Mouse (Mus musculus) intestine, embryonic 15.5 days (tissue): ENCODE results near the gene Mpdu1. TPM values are rescaled to one million over a fixed set of nuclear protein-coding genes. Genes with fewer than 3 reads are reported as not detected.

ENCODE experiments used
- ATAC-seq: fragments of 200-750 bp; cut with Nextera tagmentation; 2 replicates; pipeline ENCODE4 v1.8.0; 2017; ENCODE audit warnings: moderate TSS enrichment, moderate library complexity
- H3K27ac ChIP-seq: fragments of 300-500 bp; sonication (generic); 2 replicates; pipeline ENCODE4 v1.5.1; 2015; ENCODE audit warnings: mild to moderate bottlenecking, inconsistent platforms
- H3K27me3 ChIP-seq: fragments of 300-500 bp; sonication (generic); replicated peaks from 2 replicates; pipeline ENCODE4 v1.6.1; 2015; ENCODE audit warnings: inconsistent platforms
- H3K36me3 ChIP-seq: fragments of 300-500 bp; sonication (generic); 2 replicates; pipeline ENCODE4 v1.6.1; 2015; ENCODE audit warnings: inconsistent platforms
- H3K4me1 ChIP-seq: fragments of 300-500 bp; sonication (generic); replicated peaks from 2 replicates; pipeline ENCODE4 v1.6.1; 2015; ENCODE audit warnings: inconsistent platforms
- H3K4me2 ChIP-seq: fragments of 300-500 bp; sonication (generic); replicated peaks from 2 replicates; pipeline ENCODE4 v1.6.1; 2015; ENCODE audit warnings: mild to moderate bottlenecking, inconsistent platforms
- H3K4me3 ChIP-seq: fragments of 300-500 bp; sonication (generic); replicated peaks from 2 replicates; pipeline ENCODE4 v1.5.1; 2015; ENCODE audit warnings: inconsistent platforms
- H3K9ac ChIP-seq: fragments of 300-500 bp; sonication (generic); 2 replicates; pipeline ENCODE4 v1.6.1; 2015; ENCODE audit warnings: inconsistent platforms
- H3K9me3 ChIP-seq: fragments of 300-500 bp; sonication (generic); 2 replicates; pipeline ENCODE4 v1.6.1; 2016; ENCODE audit warnings: inconsistent platforms
- WGBS: fragments of 180-500 bp; shearing (Covaris S2); methylation state at CpG from one replicate; pipeline ENCODE4 v1.1.7; 2015; 5-methylcytosine and 5-hydroxymethylcytosine counted together
- microRNA counts: library from miRNA; unstranded; fragments of <30 nt; microRNA quantifications from one replicate; lab custom pipeline; 2016
- polyA plus RNA-seq: library from polyadenylated mRNA; unstranded; fragments of >200 nt; fragmentation: Nextera tagmentation; extraction: Ambion mirVana; gene quantifications from 2 replicates; pipeline ENCODE4 v1.2.1, GENCODE M21; 2015

The Mpdu1 gene
- polyA plus RNA-seq, 1 experiment from 2014 or later: 60.9 TPM

DNA sequence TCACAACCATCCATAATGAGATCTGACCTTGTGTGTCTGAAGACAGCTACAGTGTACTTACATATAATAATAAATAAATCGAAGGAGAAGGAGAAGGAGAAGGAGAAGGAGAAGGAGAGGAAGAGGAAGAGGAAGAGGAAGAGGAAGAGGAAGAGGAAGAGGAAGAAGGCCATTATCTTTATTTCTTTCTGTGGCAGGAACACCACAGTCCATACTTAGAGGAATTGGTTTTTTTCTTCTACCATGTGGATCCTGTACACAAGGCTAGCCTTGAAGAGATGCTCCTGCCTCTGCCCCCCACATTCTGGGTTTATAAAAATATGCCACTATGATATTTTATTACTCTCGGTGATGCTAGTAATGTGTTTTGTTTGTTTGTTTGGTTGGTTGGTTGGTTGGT is 55.6 kb downstream of the Mpdu1 start:
- 85% methylated on average over 2 of the region's 2 CpGs for WGBS
- Histone ChIP-seq H3K4me1 (peaks cover 25% of the 10 kb centered on the region; the same call in 1 of the 2 replicates), H3K36me3 (no peaks in the 10 kb centered on the region), H3K27me3 (peaks cover 15% of the 10 kb centered on the region), H3K4me3 (no peak overlapping the region), H3K27ac (no peak overlapping the region), H3K4me2 (no peak overlapping the region), H3K9me3 (no peaks in the 10 kb centered on the region), H3K9ac (no peak overlapping the region)
- no peak for ATAC-seq

MicroRNA genes within 50 kb of the gene (microRNA counts, 519-probe panel; counts per million panel counts)
- microRNA mmu-miR-1934 (lab: Ali Mortazavi, UCI) (97.1 counts per million, percentile 29 among the panel's probes with 10 or more counts), microRNA mmu-miR-467f (lab: Ali Mortazavi, UCI) (2,297 counts per million, percentile 59 among the panel's probes with 10 or more counts)

Other genes starting within 250 kb of the Mpdu1 start
- 23.7 and 24.3 TPM in 2 replicates for gene Kdm6b, start 249.0 kb downstream of the Mpdu1 start, polyA plus RNA-seq
- 0.77 and 0.87 TPM in 2 replicates for gene Dnah2, start 113.5 kb downstream of the Mpdu1 start, polyA plus RNA-seq
- 9.8 and 10.2 TPM in 2 replicates for gene Efnb3, start 102.4 kb downstream of the Mpdu1 start, polyA plus RNA-seq
- 25.1 and 25.6 TPM in 2 replicates for gene Wrap53, start 82.4 kb downstream of the Mpdu1 start, polyA plus RNA-seq
- gene Trp53, start 82.3 kb downstream of the Mpdu1 start, polyA plus RNA-seq: 140 and 143 TPM in 2 replicates
- 5.8 and 6.8 TPM in 2 replicates for gene Atp1b2, start 56.7 kb downstream of the Mpdu1 start, polyA plus RNA-seq
- 0.34 and 0.43 TPM in 2 replicates for gene Shbg, start 44.7 kb downstream of the Mpdu1 start, polyA plus RNA-seq
- gene Sat2, start 40.6 kb downstream of the Mpdu1 start, polyA plus RNA-seq: 14.1 and 16.7 TPM in 2 replicates
- 15.6 and 21.2 TPM in 2 replicates for gene Fxr2, start 29.7 kb downstream of the Mpdu1 start, polyA plus RNA-seq
- 0.20 TPM in 1 of 2 replicates, not detected in the other for gene Sox15, start 7.3 kb downstream of the Mpdu1 start, polyA plus RNA-seq
- gene Cd68, start 3.5 kb upstream of the Mpdu1 start, polyA plus RNA-seq: 13.3 and 14.2 TPM in 2 replicates
- gene Eif4a1, start 9.8 kb upstream of the Mpdu1 start, polyA plus RNA-seq: 517 and 559 TPM in 2 replicates
- gene Senp3, start 19.4 kb upstream of the Mpdu1 start, polyA plus RNA-seq: 62.1 and 63.9 TPM in 2 replicates
- gene Tnfsf13, start 23.1 kb upstream of the Mpdu1 start, polyA plus RNA-seq: 0.33 and 0.54 TPM in 2 replicates
- 6.6 and 7.0 TPM in 2 replicates for gene Tnfsf12, start 33.2 kb upstream of the Mpdu1 start, polyA plus RNA-seq
- gene Tnfsfm13, start 33.5 kb upstream of the Mpdu1 start, polyA plus RNA-seq: 2.6 and 3.1 TPM in 2 replicates
- gene Polr2a, start 96.0 kb upstream of the Mpdu1 start, polyA plus RNA-seq: 18.1 and 19.1 TPM in 2 replicates
- 0.15 and 0.16 TPM in 2 replicates for gene Slc35g3, start 99.3 kb upstream of the Mpdu1 start, polyA plus RNA-seq
- gene Zbtb4, start 103.3 kb upstream of the Mpdu1 start, polyA plus RNA-seq: 2.3 and 2.4 TPM in 2 replicates
- 3.5 and 4.3 TPM in 2 replicates for gene Chrnb1, start 133.3 kb upstream of the Mpdu1 start, polyA plus RNA-seq
- gene Fgf11, start 139.2 kb upstream of the Mpdu1 start, polyA plus RNA-seq: 1.2 and 1.4 TPM in 2 replicates
- 31.2 and 31.4 TPM in 2 replicates for gene Tmem102, start 143.0 kb upstream of the Mpdu1 start, polyA plus RNA-seq
- not detected in 2 replicates for gene Gm39566, start 152.7 kb upstream of the Mpdu1 start, polyA plus RNA-seq
- not detected in 2 replicates for gene Spem2, start 155.8 kb upstream of the Mpdu1 start, polyA plus RNA-seq
- gene Spem1, start 159.5 kb upstream of the Mpdu1 start, polyA plus RNA-seq: 0.21 TPM in 1 of 2 replicates, not detected in the other
- 5.2 and 5.3 TPM in 2 replicates for gene Nlgn2, start 175.1 kb upstream of the Mpdu1 start, polyA plus RNA-seq
- gene Tmem256, start 175.9 kb upstream of the Mpdu1 start, polyA plus RNA-seq: 442 and 459 TPM in 2 replicates
- 70.4 and 74.6 TPM in 2 replicates for gene Plscr3, start 183.7 kb upstream of the Mpdu1 start, polyA plus RNA-seq
- 14.4 and 16.4 TPM in 2 replicates for gene Tnk1, start 196.1 kb upstream of the Mpdu1 start, polyA plus RNA-seq
- not detected in 2 replicates for gene Tmem95, start 215.4 kb upstream of the Mpdu1 start, polyA plus RNA-seq
- 5.2 and 5.5 TPM in 2 replicates for gene Kctd11, start 218.8 kb upstream of the Mpdu1 start, polyA plus RNA-seq
- 4.8 and 5.9 TPM in 2 replicates for gene Acap1, start 232.9 kb upstream of the Mpdu1 start, polyA plus RNA-seq
- 7.7 and 7.9 TPM in 2 replicates for gene 2810408A11Rik, start 238.3 kb upstream of the Mpdu1 start, polyA plus RNA-seq
- gene Neurl4, start 238.4 kb upstream of the Mpdu1 start, polyA plus RNA-seq: 7.0 and 10.0 TPM in 2 replicates